In genomic region chr16:44805976-44806375, GRCm38 (mm10) we compare ENCODE assay signal across 18 mouse cellular contexts. TPM values are rescaled to one million over a fixed set of nuclear protein-coding genes. Genes with fewer than 3 reads are reported as not detected.
"Had no signal": no experiment of that assay in that cellular context is flagged by ENCODE, and none has a peak within 500 bp of the region (broad histone marks: within the 10 kb centered on the region; RNA-seq: fewer than 3 reads in every experiment).

No protein-coding gene starts in this region.

- H3K4me1 ChIP-seq: neural tube, embryonic 13.5 days; neural tube, embryonic 15.5 days; stomach, embryonic 15.5 days had no signal

- DNase-seq: retina, postnatal 1 day; right cerebral cortex, adult 18-20 months; right cerebral cortex, postnatal 14 days; right cerebral cortex, postnatal 25 days; right cerebral cortex, postnatal 4 days; spleen, adult 18-20 months; thymus, adult 18-20 months; thymus, adult 2 months; thymus, postnatal 14 days; thymus, postnatal 25 days; thymus, postnatal 36 days; thymus, postnatal 4 days had no signal

- H3K27me3 ChIP-seq: neural tube, embryonic 13.5 days; neural tube, embryonic 15.5 days; stomach, embryonic 15.5 days had no signal

- H3K4me3 ChIP-seq: neural tube, embryonic 13.5 days; neural tube, embryonic 15.5 days; stomach, embryonic 15.5 days had no signal

- H3K9me3 ChIP-seq: neural tube, embryonic 13.5 days; neural tube, embryonic 15.5 days; stomach, embryonic 15.5 days had no signal

- H3K36me3 ChIP-seq: neural tube, embryonic 13.5 days; neural tube, embryonic 15.5 days; stomach, embryonic 15.5 days had no signal

- H3K27ac ChIP-seq: neural tube, embryonic 13.5 days; neural tube, embryonic 15.5 days; stomach, embryonic 15.5 days; stomach, postnatal 0 days had no signal

- H3K9ac ChIP-seq: neural tube, embryonic 13.5 days; neural tube, embryonic 15.5 days; stomach, embryonic 15.5 days had no signal

- H3K4me2 ChIP-seq: neural tube, embryonic 13.5 days; neural tube, embryonic 15.5 days; stomach, embryonic 15.5 days had no signal

RNA-seq across cellular contexts. Expression of gene Cd200r4, which starts 5.6 kb away (rescaled TPM):
- polyA plus RNA-seq: neural tube, embryonic 14.5 days; neural tube, embryonic 15.5 days; testis, adult 2 months had no signal

RNA-seq across cellular contexts. Expression of gene Cd200r1, which starts 40.4 kb away (rescaled TPM):
- polyA plus RNA-seq: testis, adult 2 months had no signal
